Mouse (Mus musculus) hindbrain, postnatal 0 days (tissue): ENCODE measurements around the gene Krt31. TPM values are rescaled to one million over a fixed set of nuclear protein-coding genes. Genes with fewer than 3 reads are reported as not detected.

ENCODE experiments used
- ATAC-seq: fragments of 200-750 bp; cut with Nextera tagmentation; 2 replicates; pipeline ENCODE4 v1.8.0; 2017; ENCODE audit warnings: mild to moderate bottlenecking, moderate TSS enrichment, moderate library complexity
- DNase-seq: peaks from one replicate; pipeline ENCODE4 v3.0.0-alpha.2; 2015; ENCODE audit warnings: low spot score
- H3K27ac ChIP-seq: fragments of 300-500 bp; sonication (generic); 2 replicates; pipeline ENCODE4 v1.5.1; 2014; ENCODE audit warnings: mild to moderate bottlenecking
- H3K27me3 ChIP-seq: fragments of 300-500 bp; sonication (generic); 2 replicates; pipeline ENCODE4 v1.6.1; 2014; ENCODE audit warnings: low read length, mixed read lengths; ENCODE audit not compliant: insufficient read depth
- H3K36me3 ChIP-seq: fragments of 300-500 bp; sonication (generic); 2 replicates; pipeline ENCODE4 v1.6.1; 2014; ENCODE audit warnings: low read length, mixed read lengths; ENCODE audit not compliant: insufficient read depth
- H3K4me1 ChIP-seq: fragments of 300-500 bp; sonication (generic); 2 replicates; pipeline ENCODE4 v1.6.1; 2014; ENCODE audit warnings: antibody characterized with exemption, low read length, mixed read lengths; ENCODE audit not compliant: insufficient read depth
- H3K4me2 ChIP-seq: fragments of 300-500 bp; sonication (generic); 2 replicates; pipeline ENCODE4 v1.6.1; 2014; ENCODE audit warnings: low read depth, mild to moderate bottlenecking, low read length, moderate library complexity, mixed read lengths
- H3K4me3 ChIP-seq: fragments of 300-500 bp; sonication (generic); 2 replicates; pipeline ENCODE4 v1.5.1; 2014; ENCODE audit warnings: low read length
- H3K9ac ChIP-seq: fragments of 300-500 bp; sonication (generic); replicated peaks from 2 replicates; pipeline ENCODE4 v1.6.1; 2014; ENCODE audit warnings: mild to moderate bottlenecking, low read length, moderate library complexity, mixed read lengths
- H3K9me3 ChIP-seq: fragments of 300-500 bp; sonication (generic); 2 replicates; pipeline ENCODE4 v1.6.1; 2016; ENCODE audit warnings: low read length, mixed read lengths
- CTCF ChIP-seq: IDR thresholded peaks from 2 replicates; pipeline ENCODE4 v1.5.1; 2016; ENCODE audit warnings: antibody characterized with exemption, control low read depth, low read depth
- WGBS: fragments of 180-500 bp; shearing (Covaris S2); extraction: QIAGEN DNeasy Blood & Tissue Kit; methylation state at CpG from one replicate; pipeline ENCODE4 v1.1.7; 2014; 5-methylcytosine and 5-hydroxymethylcytosine counted together
- polyA plus RNA-seq: library from polyadenylated mRNA; unstranded; fragments of >200 nt; fragmentation: Nextera tagmentation; extraction: Ambion mirVana; gene quantifications from 2 replicates; pipeline ENCODE4 v1.2.1, GENCODE M21; 2015
- total RNA-seq: library from RNA; depleted of rRNA; stranded (reverse); fragments of >200 nt; gene quantifications from 2 replicates; pipeline ENCODE4 v1.2.3, GENCODE M21; 2014

Krt31 gene
- total and polyA plus RNA-seq, 2 experiments from 2014 or later: not detected

DNA sequence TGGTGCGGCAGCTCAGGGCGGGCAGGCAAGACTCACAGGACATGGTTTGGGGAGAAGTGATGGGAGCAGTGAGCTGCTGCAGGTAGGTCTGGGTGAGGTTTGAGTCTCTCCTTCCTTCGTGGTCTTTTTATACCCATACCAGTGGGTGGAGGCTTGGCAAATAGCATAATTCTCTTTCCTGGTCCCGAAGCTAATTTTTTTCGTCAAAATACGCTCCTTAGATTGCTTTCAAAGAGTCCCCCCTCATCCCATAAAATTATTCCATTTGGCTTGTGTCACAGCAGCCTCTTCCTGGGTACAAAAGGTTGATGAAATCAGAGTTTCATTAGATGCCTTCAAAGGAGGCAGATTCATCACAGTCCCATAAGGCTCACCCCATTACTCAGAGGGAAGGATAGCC, 8.9 kb downstream of the Krt31 start, which contains the start of gene Krt34:
Gene Krt34, minus strand, starts transcription at position 101 of the 400 bp plus-strand sequence.
- no peaks in the 10 kb centered on the region for H3K36me3 ChIP-seq
- H3K4me2 ChIP-seq: no peak within 1 kb of the TSS
- WGBS: 87% methylated on average over 6 of the region's 6 CpGs
- DNase-seq (no peak), ATAC-seq (no peak)
- TF ChIP-seq CTCF: no peak
- H3K4me3 ChIP-seq: no peak within 1 kb of the TSS
- H3K4me1 ChIP-seq: no peaks in the 10 kb centered on the region
- H3K9ac ChIP-seq: no peak within 1 kb of the TSS
- no peaks in the 10 kb centered on the region for H3K27me3 ChIP-seq
- no peaks in the 10 kb centered on the region for H3K9me3 ChIP-seq
- no peak within 1 kb of the TSS for H3K27ac ChIP-seq

DNA sequence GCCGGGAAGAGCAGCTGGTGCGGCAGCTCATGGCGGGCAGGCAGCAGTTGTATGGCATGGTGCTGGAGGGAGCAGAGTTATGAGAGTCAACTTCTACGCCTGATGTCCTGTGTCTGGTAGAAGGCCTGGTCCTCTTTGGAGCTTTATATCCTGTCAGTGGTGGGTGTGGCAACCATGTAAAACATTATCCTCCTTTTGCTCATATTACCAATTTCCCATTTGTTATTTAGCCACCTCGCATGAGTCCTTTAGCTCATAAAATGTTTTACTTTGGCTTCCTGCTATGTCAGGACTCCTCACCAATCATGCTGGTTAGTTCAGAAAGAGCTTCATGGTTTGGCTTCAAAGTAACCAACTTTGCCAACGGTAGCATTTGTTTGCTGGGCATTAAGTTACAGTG, 20.6 kb downstream of the Krt31 start, which contains the start of gene Krt33b:
Gene Krt33b, minus strand, starts transcription at position 101 of the 400 bp plus-strand sequence.
- H3K4me1 ChIP-seq: no peaks in the 10 kb centered on the region
- H3K27me3 ChIP-seq: no peaks in the 10 kb centered on the region
- no peak within 1 kb of the TSS for H3K4me3 ChIP-seq
- no peak within 1 kb of the TSS for H3K4me2 ChIP-seq
- ATAC-seq (no peak), DNase-seq (no peak)
- H3K27ac ChIP-seq: no peak within 1 kb of the TSS
- 86% methylated on average over 6 of the region's 6 CpGs for WGBS
- no peaks in the 10 kb centered on the region for H3K36me3 ChIP-seq
- no peaks in the 10 kb centered on the region for H3K9me3 ChIP-seq
- H3K9ac ChIP-seq: no peak within 1 kb of the TSS
- no peak for TF ChIP-seq CTCF

DNA sequence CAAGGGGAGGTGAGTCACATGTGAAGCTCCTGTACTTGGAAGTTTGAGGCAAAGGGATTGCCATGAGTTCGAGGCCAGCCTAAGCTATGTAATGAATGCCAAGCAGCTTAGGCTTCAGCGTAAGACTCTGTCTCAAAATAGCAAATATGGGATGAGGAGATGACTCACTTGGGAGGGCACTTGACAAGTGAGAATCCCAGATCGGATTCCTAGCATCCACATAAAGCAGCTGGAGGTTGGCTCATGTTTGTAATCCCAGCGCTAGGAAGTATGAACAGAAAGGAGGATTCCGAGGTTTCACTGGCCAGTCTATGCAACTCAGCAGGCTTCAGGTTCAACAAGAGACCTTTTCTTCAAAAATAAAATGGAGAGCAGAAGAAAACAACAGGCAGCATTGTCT, 28.9 kb downstream of the Krt31 start:
- no peaks in the 10 kb centered on the region for H3K4me1 ChIP-seq
- no peaks in the 10 kb centered on the region for H3K27me3 ChIP-seq
- no peak overlapping the region for H3K4me3 ChIP-seq
- H3K9me3 ChIP-seq: no peaks in the 10 kb centered on the region
- no peak for DNase-seq
- H3K36me3 ChIP-seq: no peaks in the 10 kb centered on the region
- no peak for TF ChIP-seq CTCF
- 73% methylated on average over 5 of the region's 5 CpGs for WGBS
- H3K4me2 ChIP-seq: no peak overlapping the region
- H3K9ac ChIP-seq: no peak overlapping the region
- no peak overlapping the region for H3K27ac ChIP-seq
- ATAC-seq: no peak

DNA sequence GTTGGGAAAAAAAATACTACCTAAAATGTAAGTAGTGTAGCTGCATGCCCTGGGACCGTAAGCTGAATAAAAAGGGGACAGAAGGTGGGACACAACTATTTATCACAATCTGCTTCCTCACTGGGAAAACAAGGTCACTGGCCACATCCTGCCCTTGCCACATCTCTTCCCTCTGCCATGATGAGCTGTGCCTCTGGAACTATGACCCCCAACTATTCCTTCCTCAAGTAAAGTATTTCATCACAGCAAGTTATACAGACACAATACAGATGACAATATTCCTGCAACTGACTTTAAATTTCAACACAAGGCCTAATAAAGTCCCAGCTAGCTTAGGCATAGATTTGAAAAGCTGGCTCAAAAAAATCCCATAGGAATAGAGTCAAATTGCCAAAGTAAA, 30.9 kb downstream of the Krt31 start:
- Histone ChIP-seq H3K4me2 (no peak overlapping the region), H3K36me3 (no peaks in the 10 kb centered on the region), H3K4me1 (no peaks in the 10 kb centered on the region), H3K9ac (no peak overlapping the region), H3K27ac (no peak overlapping the region), H3K27me3 (no peaks in the 10 kb centered on the region), H3K4me3 (no peak overlapping the region), H3K9me3 (no peaks in the 10 kb centered on the region)
- DNase-seq (no peak), ATAC-seq (no peak)
- WGBS: 85% methylated on average over 1 of the region's 1 CpGs
- TF ChIP-seq CTCF: no peak

DNA sequence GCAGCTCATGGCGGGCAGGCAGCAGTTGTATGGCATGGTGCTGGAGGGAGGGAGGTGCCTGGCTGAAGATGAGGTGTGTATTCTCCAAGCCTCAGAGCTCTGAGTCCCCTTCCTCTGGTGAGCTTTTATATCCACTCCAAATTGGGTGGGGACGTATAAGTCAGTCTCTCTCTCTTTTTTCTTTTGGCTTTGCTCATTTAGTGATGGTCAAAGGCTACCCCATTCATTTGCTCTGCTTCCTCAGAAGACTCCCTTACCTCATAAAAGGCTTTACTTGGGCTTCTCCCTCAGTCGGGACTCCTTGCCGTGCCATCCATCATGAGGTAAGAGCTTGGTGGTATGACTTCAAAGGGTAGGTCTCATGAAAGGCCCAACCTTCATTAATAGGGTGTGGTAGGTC, 34.2 kb downstream of the Krt31 start, which contains the start of gene Krt33a:
Gene Krt33a, minus strand, starts transcription at position 101 of the 400 bp plus-strand sequence.
- WGBS: 93% methylated on average over 4 of the region's 4 CpGs
- Histone ChIP-seq H3K27ac (no peak within 1 kb of the TSS), H3K27me3 (no peaks in the 10 kb centered on the region), H3K4me3 (no peak within 1 kb of the TSS), H3K9me3 (no peaks in the 10 kb centered on the region), H3K4me2 (no peak within 1 kb of the TSS), H3K9ac (no peak within 1 kb of the TSS), H3K4me1 (no peaks in the 10 kb centered on the region), H3K36me3 (no peaks in the 10 kb centered on the region)
- ATAC-seq (no peak), DNase-seq (no peak)
- TF ChIP-seq CTCF: no peak

DNA sequence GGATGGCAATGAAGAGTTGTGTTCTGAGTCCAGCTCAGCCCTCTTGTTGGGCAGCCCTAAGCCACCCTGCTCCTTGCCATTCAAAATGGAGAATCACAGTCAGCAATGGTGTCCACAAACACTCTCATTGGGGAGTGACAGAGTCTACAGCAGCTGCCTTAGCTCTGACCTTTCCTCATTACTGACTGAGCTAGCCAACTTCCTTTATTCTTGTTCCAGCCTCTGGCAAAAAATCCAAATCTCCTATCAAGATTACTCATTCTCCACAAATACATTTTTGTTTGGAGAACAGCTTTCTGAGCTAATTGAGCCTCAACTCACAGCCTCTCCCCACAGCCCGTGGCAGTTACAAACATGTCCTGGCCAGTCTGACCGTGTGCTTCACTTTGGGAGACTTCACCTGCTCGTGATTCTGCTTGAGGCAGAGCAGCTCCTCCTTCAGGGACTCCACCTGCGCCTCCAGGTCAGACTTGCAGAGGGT, 36.6 kb downstream of the Krt31 start:
- Histone ChIP-seq H3K9me3 (no peaks in the 10 kb centered on the region), H3K27ac (no peak overlapping the region), H3K36me3 (no peaks in the 10 kb centered on the region), H3K4me2 (no peak overlapping the region), H3K27me3 (no peaks in the 10 kb centered on the region), H3K4me1 (no peaks in the 10 kb centered on the region), H3K9ac (no peak overlapping the region), H3K4me3 (no peak overlapping the region)
- ATAC-seq: no peak
- TF ChIP-seq CTCF: no peak
- 69% methylated on average over 4 of the region's 4 CpGs for WGBS
- no peak for DNase-seq

DNA sequence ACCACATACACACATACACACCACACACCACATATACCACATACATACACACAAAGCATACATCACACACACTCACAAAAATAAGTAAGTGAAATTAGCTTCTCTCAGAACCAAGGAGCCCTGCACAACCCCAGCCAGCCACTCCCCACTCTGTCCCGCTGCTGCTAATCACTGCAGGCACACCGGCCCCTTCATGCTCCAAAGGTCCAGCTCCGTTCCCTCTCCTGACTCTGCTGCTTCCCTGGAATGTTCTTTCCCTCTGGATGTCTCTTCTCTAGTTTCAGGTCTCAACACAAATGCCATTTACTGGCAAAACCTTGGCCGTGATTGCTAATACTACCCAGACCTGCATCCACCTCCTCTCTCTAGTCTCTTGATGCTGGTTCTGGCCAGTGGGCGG, 39.7 kb downstream of the Krt31 start:
- no peak overlapping the region for H3K4me3 ChIP-seq
- no peak for ATAC-seq
- 84% methylated on average over 5 of the region's 5 CpGs for WGBS

More for the DNA sequence above, 39.7 kb downstream of the Krt31 start:
- Histone ChIP-seq H3K9ac (no peak overlapping the region), H3K36me3 (no peaks in the 10 kb centered on the region), H3K27me3 (no peaks in the 10 kb centered on the region), H3K4me1 (no peaks in the 10 kb centered on the region), H3K27ac (no peak overlapping the region), H3K9me3 (no peaks in the 10 kb centered on the region), H3K4me2 (no peak overlapping the region)
- no peak for TF ChIP-seq CTCF
- DNase-seq: no peak
